Mouse (Mus musculus) cerebellum, adult 2 months (tissue): ENCODE measurements around the gene Maats1.

Experiments used
- CTCF ChIP-seq: fragments of 200-500 bp; IDR thresholded peaks from 2 replicates; pipeline ENCODE4 v1.5.1; 2011; ENCODE audit warnings: low read depth, mild to moderate bottlenecking, control low read depth, low read length, moderate library complexity, borderline replicate concordance; ENCODE audit not compliant: insufficient read depth
- POLR2A ChIP-seq: fragments of 200-500 bp; IDR thresholded peaks from 2 replicates; pipeline ENCODE4 v1.6.1; 2011; ENCODE audit warnings: low read length, control low read depth, borderline replicate concordance; ENCODE audit not compliant: insufficient read depth

GRCm38 (mm10) chr16:38366231-38366630 lies 24.3 kb upstream of the Maats1 start:
- no peak for TF ChIP-seq CTCF
- no peak for TF ChIP-seq POLR2A
